Mouse (Mus musculus) heart, embryonic 16.5 days (tissue): Measurements from ENCODE around the gene H2afv. TPM values are rescaled to one million over a fixed set of nuclear protein-coding genes. Genes with fewer than 3 reads are reported as not detected.
A peak's percentile ranks its signal among the peaks of the same experiment; 100 is the strongest.

Experiments
- ATAC-seq: fragments of 200-750 bp; cut with Nextera tagmentation; replicated peaks from 2 replicates; pipeline ENCODE4 v1.8.0; 2017; ENCODE audit warnings: moderate number of reproducible peaks; ENCODE audit not compliant: insufficient read depth, low FRiP score; ENCODE audit errors: extremely low read depth
- H3K27ac ChIP-seq: fragments of 300-500 bp; sonication (generic); 2 replicates; pipeline ENCODE4 v1.5.1; 2014; ENCODE audit warnings: mild to moderate bottlenecking, low read length, control low read depth, moderate library complexity
- H3K27me3 ChIP-seq: fragments of 300-500 bp; sonication (generic); 2 replicates; pipeline ENCODE4 v1.6.1; 2014; ENCODE audit warnings: low read length, mixed read lengths; ENCODE audit not compliant: control insufficient read depth, insufficient read depth
- H3K36me3 ChIP-seq: fragments of 300-500 bp; sonication (generic); 2 replicates; pipeline ENCODE4 v1.6.1; 2014; ENCODE audit not compliant: control insufficient read depth, insufficient read depth
- H3K4me1 ChIP-seq: fragments of 300-500 bp; sonication (generic); 2 replicates; pipeline ENCODE4 v1.6.1; 2014; ENCODE audit warnings: low read length, mixed read lengths; ENCODE audit not compliant: control insufficient read depth, insufficient read depth
- H3K4me2 ChIP-seq: fragments of 300-500 bp; sonication (generic); 2 replicates; pipeline ENCODE4 v1.6.1; 2014; ENCODE audit warnings: low read depth, mild to moderate bottlenecking, control low read depth, low read length
- H3K4me3 ChIP-seq: fragments of 300-500 bp; sonication (generic); 2 replicates; pipeline ENCODE4 v1.5.1; 2014; ENCODE audit warnings: mild to moderate bottlenecking, control low read depth, low read length
- H3K9ac ChIP-seq: fragments of 300-500 bp; sonication (generic); 2 replicates; pipeline ENCODE4 v1.6.1; 2014; ENCODE audit warnings: low read length, control low read depth
- H3K9me3 ChIP-seq: fragments of 300-500 bp; sonication (generic); replicated peaks from 2 replicates; pipeline ENCODE4 v1.6.1; 2016; ENCODE audit warnings: low read length; ENCODE audit not compliant: control insufficient read depth
- whole genome bisulfite sequencing: fragments of 180-500 bp; shearing (Covaris S2); extraction: QIAGEN DNeasy Blood & Tissue Kit; methylation state at CpG from one replicate; pipeline ENCODE4 v1.1.7; 2014; 5-methylcytosine and 5-hydroxymethylcytosine counted together
- polyA plus RNA-seq: library from polyadenylated mRNA; unstranded; fragments of >200 nt; fragmentation: Nextera tagmentation; extraction: Ambion mirVana; gene quantifications from 2 replicates; pipeline ENCODE4 v1.2.1, GENCODE M21; 2015

H2afv gene
- polyA plus RNA-seq = 327 and 358 TPM in 2 replicates

DNA sequence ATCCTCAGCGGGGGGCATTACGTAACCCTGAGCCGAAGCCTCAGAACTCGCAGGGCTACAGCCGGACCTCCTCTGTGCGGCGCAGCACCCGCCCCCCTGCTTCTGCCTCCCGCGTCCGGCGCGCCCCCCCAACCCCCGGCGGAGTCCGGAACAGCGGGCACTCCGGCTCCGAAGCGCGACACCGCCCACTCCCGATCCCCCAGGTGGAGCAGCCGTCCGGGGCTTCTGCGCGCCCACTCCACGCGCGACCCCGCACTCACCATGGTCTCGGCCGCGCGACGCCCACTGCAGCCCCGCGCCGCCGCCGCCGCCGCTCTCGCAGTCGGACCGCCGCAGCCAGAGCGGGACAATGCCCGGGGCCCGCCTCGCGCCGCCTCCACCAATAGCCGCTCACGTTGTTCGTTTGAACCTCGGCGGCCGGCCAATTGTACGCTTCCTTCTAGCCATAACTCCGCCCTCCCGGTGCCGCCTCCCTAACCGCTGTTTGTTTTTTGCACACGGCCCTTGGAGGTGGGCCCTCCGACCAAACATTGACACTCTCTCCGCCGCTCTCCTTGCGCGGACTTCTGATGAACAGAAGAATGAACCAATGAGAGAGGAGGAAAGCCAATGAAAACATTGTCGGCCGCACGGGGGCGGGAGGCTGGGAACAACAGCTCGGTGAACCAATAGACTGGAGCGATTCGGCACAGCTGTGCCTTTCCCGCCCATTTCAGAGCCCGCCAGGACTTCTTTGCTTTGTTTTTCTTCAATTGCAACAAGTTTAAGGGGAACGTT is at the start of gene H2afv:
TSS of gene H2afv (minus strand) at position 367 of the 777 bp plus-strand sequence.
- H3K36me3 ChIP-seq = peaks cover 10% of the 10 kb centered on the region; the same call in 1 of the 2 replicates
- H3K4me1 ChIP-seq = peaks cover 19% of the 10 kb centered on the region; the same call in 1 of the 2 replicates
- H3K27me3 ChIP-seq = no peaks in the 10 kb centered on the region
- peak within 1 kb of the TSS; percentile 91 for H3K9ac ChIP-seq
- ATAC-seq = peak; percentile 97
- under 1% methylated on average over 79 of the region's 80 CpGs for WGBS
- peak within 1 kb of the TSS; percentile 95 for H3K27ac ChIP-seq
- peak within 1 kb of the TSS; percentile 81 for H3K4me2 ChIP-seq
- H3K4me3 ChIP-seq = peak within 1 kb of the TSS; percentile 80
- H3K9me3 ChIP-seq = no peaks in the 10 kb centered on the region

DNA sequence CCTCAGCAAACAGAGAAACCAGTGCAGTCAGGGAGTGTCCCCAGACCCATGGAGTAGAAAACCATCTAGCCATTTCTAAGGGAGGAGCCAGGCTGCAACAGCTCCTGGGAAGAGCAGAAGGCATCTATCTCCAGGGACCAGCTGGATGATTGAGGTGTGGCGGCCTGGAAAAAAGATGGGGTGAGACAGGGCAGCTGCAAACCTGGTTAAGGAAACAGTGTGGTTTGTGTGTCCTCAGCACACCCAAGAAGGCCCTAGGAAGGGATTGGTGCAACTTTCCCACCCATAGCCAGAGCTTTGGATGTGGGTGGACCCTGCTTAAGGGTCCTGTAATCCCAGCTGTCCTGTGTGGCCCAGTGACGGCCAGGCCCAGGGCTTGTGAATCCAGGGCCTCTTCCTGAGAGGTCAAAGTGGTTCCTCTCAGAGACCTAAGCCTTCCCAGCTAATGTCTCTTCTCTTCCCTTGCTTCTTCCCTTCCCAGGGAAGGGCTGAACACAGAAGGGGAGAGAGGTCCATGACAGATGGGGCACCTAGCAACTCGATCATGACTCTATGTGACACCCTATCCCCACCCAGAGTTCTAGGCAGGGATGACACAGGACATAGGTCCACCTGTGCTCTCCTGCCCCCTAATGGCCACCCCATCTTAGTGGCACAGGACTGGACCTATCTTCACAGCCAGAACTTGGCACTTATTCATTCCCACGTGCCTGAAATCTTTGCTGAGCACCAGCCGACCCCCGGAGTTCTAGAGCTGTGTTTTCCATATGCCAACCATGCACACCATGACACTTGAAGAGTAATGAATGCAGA is 45.7 kb upstream of the H2afv start:
- 41% methylated on average over 6 of the region's 6 CpGs for WGBS
- H3K27ac ChIP-seq = no peak overlapping the region
- H3K4me3 ChIP-seq = no peak overlapping the region
- ATAC-seq = peak; percentile 45
- no peak overlapping the region for H3K4me2 ChIP-seq
- H3K9ac ChIP-seq = no peak overlapping the region
- no peaks in the 10 kb centered on the region for H3K36me3 ChIP-seq
- H3K4me1 ChIP-seq = no peaks in the 10 kb centered on the region
- no peaks in the 10 kb centered on the region for H3K27me3 ChIP-seq
- H3K9me3 ChIP-seq = no peaks in the 10 kb centered on the region; the same call in 1 of the 2 replicates

DNA sequence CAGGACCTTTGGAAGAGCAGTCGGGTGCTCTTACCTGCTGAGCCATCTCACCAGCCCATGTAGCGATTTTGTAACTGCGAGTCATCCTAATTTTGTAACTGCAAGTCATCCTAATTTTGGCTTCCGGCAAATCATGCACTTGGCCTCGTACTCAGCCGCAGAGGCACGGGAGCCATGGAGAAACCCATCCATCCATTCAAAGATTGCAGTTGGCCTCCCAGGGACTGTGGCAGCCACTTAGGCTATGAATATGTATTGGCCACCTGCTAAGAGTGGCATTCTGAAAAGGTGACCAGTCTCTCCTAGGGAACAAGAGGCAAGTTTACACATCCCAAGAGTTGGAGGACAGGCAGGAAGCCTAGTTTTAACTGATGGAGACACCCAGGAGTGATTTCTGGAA is 45.0 kb upstream of the H2afv start:
- Histone ChIP-seq H3K4me2 (no peak overlapping the region), H3K36me3 (no peaks in the 10 kb centered on the region), H3K9ac (no peak overlapping the region), H3K9me3 (no peaks in the 10 kb centered on the region; the same call in 1 of the 2 replicates), H3K27ac (no peak overlapping the region), H3K4me1 (no peaks in the 10 kb centered on the region), H3K27me3 (no peaks in the 10 kb centered on the region), H3K4me3 (no peak overlapping the region)
- 89% methylated on average over 7 of the region's 7 CpGs for WGBS
- no peak for ATAC-seq

DNA sequence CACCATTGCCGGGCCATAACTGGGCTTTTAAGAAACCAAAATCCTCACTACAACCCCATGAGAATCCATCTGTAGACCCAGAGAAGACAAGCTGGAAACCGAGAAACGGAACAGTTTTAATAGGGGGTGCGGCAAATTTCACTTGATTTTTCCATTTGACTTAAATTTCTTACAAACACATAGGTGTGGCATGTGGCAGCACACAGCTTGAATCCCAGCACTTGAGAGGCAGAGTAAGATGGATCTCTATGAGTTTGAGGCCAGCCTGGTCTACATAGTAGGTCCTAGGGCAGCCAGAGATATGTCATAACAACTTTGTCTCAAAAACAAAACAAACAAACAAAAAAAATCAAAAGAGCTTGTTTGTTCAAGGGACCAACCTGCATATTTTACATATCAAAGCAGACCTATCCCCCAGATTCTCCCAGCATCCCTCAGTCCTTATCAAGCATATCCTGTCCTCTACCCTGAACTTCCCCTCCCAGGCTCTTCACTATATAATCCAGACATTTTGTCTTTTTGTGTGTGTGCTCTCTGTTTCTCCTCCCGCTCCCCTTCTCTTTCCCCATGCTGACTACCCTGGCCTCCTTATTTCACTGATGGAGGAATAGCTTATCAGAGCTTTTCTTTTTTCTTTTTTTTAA is 43.9 kb upstream of the H2afv start:
- 89% methylated on average over 5 of the region's 5 CpGs for WGBS
- Histone ChIP-seq H3K4me2 (no peak overlapping the region), H3K9me3 (no peaks in the 10 kb centered on the region; the same call in 1 of the 2 replicates), H3K9ac (no peak overlapping the region), H3K4me1 (no peaks in the 10 kb centered on the region), H3K27me3 (no peaks in the 10 kb centered on the region), H3K27ac (no peak overlapping the region), H3K4me3 (no peak overlapping the region), H3K36me3 (no peaks in the 10 kb centered on the region)
- ATAC-seq = no peak

GRCm38 (mm10) chr11:6487496-6487895 is 43.3 kb upstream of the H2afv start:
- 31% methylated on average over 7 of the region's 7 CpGs for WGBS
- H3K4me3 ChIP-seq = no peak overlapping the region
- no peaks in the 10 kb centered on the region for H3K36me3 ChIP-seq
- no peak overlapping the region for H3K27ac ChIP-seq
- H3K27me3 ChIP-seq = no peaks in the 10 kb centered on the region
- H3K9ac ChIP-seq = no peak overlapping the region
- H3K4me2 ChIP-seq = no peak overlapping the region
- no peak for ATAC-seq
- no peaks in the 10 kb centered on the region for H3K4me1 ChIP-seq
- no peaks in the 10 kb centered on the region; the same call in 1 of the 2 replicates for H3K9me3 ChIP-seq

DNA sequence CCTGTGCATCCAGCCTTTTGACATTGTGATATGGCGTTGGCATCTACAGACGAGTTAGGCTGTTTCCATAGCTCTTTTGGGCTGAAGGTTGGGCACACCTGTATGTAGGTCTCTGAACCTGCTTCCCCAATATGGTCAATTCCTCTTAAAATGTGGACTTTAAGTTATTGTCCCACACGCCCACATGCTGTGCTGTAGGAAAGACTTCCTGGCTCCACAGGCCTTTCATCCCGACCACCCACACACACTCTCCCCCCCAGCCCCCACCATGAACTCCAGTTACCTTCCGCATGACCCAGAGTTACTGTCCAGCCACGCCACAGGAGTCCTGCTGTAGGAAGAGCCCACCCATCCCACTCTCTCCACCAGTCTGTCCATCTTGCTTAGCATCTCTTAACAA is 42.7 kb upstream of the H2afv start:
- 57% methylated on average over 6 of the region's 6 CpGs for WGBS
- Histone ChIP-seq H3K4me3 (no peak overlapping the region), H3K4me2 (no peak overlapping the region), H3K9me3 (no peaks in the 10 kb centered on the region), H3K4me1 (no peaks in the 10 kb centered on the region), H3K27me3 (no peaks in the 10 kb centered on the region), H3K27ac (no peak overlapping the region), H3K9ac (no peak overlapping the region), H3K36me3 (no peaks in the 10 kb centered on the region)
- no peak for ATAC-seq

DNA sequence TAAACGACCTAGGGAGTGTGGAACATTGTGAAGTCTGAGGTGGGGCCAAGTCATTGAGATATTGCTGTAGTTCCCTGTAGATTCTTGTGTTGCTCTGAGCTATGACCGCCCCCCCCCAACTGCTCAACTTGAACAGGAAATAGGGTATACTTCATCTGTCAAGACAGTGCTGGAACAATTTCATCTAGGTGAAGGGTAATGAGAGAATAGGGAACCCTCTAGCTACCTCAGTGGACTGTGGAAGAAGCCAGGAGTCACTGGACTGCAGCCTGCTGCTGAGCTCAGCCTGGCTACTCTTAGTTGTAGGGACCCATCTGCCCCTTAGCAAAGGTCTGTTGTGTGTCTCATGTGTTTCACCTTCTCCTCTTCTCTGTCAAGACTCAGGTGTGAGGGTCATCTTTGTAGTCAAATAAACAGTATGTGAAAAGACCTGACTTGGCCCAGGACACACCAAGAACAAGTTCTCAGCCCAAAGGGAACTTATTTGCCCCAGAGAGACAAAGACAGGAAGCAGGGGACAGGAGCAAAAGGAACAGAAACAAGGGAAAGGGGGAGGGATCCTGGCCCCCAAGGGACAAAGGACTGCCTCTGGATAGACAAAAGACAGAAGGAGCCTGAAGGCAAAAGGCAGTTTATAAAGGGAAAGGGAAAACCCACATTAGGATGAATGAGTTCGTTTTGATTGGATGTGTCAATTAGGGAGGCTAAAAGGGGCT is 40.2 kb upstream of the H2afv start:
- Histone ChIP-seq H3K4me1 (no peaks in the 10 kb centered on the region), H3K27me3 (no peaks in the 10 kb centered on the region), H3K27ac (peak overlapping the region; percentile 33; the same call in 1 of the 2 replicates), H3K4me3 (no peak overlapping the region), H3K4me2 (no peak overlapping the region), H3K36me3 (no peaks in the 10 kb centered on the region), H3K9ac (no peak overlapping the region), H3K9me3 (no peaks in the 10 kb centered on the region)
- 52% methylated on average over 3 of the region's 3 CpGs for WGBS
- no peak; the same call in 1 of the 2 replicates for ATAC-seq

- Histone ChIP-seq H3K9ac (no peak overlapping the region), H3K27ac (no peak overlapping the region), H3K4me3 (no peak overlapping the region), H3K4me2 (no peak overlapping the region), H3K9me3 (no peaks in the 10 kb centered on the region), H3K4me1 (no peaks in the 10 kb centered on the region), H3K27me3 (no peaks in the 10 kb centered on the region), H3K36me3 (no peaks in the 10 kb centered on the region)
- 70% methylated on average over 2 of the region's 2 CpGs for WGBS
- ATAC-seq = no peak
These were observed 38.9 kb upstream of the H2afv start for GRCm38 (mm10) chr11:6483103-6483502.
